Mouse (Mus musculus) spleen, postnatal 10 days (tissue): Measurements from ENCODE around the gene Grin2b.

ENCODE experiments used
- DNase-seq, 2 experiments: peaks; one replicate each; pipeline ENCODE4 v3.0.0; 2021 to 2022; ENCODE audit warnings: low spot score in 2 of 2

The Grin2b gene

GRCm38 (mm10) chr6:136173191-136173896, at the start of gene Grin2b:
Gene Grin2b (minus strand): TSS chr6:136173511.
- no peak for DNase-seq

GRCm38 (mm10) chr6:136221894-136222293, 48.6 kb upstream of the Grin2b start:
- no peak for DNase-seq

DNA sequence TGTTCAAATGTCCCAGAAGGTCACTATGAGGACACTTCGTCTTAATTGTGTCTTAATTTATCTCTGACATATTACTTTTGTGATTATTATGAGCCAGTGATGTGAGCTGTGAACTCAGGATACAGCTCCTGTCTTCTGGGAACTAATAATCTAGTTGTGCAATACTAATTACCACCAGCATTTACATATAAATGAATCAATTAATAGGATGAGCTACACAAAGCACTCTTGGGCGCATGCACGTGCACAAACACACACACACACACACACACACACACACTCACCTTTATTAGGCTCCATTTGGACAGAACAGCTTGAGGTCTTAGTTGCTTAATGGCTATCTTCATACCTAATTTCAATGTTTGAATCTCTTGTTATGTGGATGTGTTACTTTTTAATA, 37.1 kb upstream of the Grin2b start:
- no peak for DNase-seq

GRCm38 (mm10) chr6:136199814-136200213, 26.5 kb upstream of the Grin2b start:
- no peak for DNase-seq

GRCm38 (mm10) chr6:136194616-136195015, 21.3 kb upstream of the Grin2b start:
- DNase-seq = no peak

DNA sequence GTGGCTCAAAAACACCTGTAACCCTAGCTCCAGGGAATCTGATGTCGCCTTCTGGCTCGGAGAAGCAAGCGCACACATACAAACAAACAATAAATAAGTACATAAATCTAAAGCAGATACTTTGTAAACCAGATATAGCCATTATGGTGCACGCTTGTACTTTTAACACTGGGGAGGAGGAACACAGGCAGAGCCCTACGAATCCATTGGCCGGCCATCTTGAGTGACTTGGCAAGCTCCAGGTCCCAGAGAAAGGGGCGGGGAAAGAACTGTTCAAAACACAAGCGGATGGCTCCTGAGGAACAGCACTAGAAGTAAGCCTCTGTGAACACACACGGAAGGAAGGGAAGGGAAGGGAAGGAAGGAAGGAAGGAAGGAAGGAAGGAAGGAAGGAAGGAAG, 4.8 kb upstream of the Grin2b start:
- DNase-seq = no peak

DNA sequence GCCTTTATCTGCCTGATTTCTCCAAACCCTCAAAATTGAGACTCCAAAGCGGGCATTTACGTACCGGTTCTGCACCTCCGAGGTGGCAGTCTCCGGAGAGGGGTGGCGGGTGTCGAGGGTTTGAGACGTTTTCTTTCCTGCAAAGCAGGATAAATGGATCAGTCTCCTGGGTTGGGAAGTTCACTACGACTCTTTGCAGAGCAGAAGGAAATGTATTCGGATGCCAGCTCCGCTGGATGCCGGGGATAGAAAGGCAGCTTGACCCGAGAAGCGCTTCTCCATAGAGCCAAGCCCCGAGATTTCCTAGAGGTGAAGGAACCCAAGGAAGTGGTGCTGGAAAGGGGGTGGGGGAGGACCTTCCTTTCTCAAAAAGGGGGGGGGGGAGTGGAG, 515 bp downstream of the Grin2b start:
- DNase-seq = no peak

DNA sequence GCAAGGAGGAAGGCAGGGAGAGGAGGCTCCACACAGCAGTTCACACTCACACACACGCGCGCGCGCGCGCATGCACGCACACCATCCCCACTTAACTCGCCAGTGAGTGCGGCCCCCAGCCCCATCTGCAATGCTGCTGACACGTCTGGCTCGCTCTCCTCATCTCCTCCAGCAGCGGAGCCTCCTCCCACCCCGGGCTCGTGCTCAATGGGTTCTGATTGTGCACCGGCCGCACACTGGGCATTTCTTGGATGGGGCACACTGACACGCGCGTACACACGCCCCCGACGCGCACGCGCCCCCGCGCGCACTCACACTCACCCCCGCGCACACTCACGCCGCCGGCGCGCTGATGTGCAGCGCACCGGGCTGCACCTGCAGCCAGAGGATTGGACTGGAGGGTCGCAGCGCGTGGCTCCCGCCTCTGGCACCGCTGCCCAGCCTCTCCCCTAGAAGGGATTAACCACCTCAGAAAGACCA, 1.1 kb downstream of the Grin2b start:
- no peak for DNase-seq

DNA sequence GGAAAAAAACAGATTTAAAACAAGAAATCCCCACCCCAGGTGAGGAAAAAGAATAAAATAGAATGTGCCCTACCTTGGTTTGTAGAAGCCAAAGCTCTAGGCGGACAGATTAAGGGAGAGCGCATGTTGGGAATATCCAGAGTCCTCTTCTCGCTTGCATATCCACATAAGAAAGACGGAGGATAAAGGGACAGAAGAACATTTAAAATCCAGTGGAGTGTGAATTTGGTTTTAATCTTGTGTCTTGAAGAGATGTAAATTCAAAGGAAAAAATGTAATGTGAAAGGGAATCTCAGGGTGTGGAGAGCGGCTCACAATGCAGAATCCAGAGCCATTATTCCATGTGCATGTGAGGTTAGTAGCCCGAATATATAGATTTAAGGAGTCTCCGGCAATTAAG, 2.0 kb downstream of the Grin2b start:
- no peak for DNase-seq

DNA sequence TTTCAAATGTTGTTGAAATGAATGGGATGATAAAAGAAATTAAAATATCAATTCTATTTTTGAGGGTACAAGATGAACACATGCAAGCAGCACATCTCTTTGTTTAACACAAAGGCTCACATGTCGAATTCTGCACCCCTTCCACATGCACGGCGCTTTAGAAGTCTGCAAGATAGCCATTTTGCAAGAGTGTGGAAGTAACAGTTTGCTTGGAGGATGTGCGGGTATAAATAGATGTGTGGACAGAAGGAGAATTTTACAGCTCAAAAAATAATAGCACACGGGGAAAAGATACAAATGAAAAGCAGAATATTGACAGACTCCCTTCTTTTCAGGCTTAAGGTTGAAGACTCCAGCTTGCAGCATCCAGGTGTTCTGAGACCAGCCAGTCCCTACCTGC, 2.9 kb downstream of the Grin2b start:
- DNase-seq = no peak

GRCm38 (mm10) chr6:136167361-136167760, 6.0 kb downstream of the Grin2b start:
- no peak for DNase-seq

DNA sequence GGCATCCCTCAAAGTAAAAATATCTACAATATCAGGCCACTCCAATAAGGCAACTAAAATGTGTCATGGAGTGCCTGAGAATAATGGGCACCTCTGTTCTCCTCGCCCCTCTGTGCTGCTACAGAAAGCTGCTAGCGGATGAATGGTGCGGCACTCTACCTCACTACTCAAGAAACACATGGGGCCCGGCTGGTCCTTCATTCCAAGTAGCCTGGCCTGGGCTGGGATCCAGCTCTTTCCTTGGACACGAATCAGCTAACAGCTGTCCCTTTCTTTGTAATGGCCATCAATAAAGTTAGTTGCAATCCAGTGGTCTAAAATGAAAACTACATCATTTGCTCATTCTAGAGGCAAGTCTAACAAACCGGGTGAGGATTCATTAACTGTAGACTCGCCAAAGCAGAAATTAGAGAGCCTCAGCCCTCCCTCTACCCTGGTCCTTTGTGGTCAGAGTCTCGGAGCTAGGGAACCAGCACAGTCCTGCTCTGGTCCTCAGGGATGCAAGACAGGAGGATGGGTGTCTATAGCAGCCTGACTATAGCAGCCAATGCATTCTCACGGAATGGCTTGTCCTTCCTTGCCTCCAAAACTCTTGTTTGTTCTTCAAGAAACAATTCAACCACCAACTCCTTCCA, 7.8 kb downstream of the Grin2b start:
- DNase-seq = no peak

DNA sequence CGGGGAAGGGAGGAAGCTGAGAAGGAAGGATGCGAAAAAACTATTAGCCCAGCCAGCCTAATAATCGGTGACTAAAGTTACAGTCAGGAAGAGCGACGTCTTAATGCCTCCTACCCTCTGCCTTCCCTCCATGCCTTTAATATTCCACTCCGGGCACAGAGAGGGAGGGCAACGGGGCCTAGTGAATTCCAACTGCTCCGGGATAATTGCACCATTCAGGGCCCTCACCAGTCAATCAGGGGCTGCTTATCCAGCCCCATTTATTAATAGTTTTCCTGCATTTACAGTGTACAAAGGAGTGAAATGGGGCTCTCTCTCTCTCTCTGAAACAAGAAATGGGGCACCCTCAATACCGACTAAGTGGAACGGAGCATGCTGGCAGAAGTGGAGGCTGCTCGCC, 11.2 kb downstream of the Grin2b start:
- DNase-seq = no peak

- DNase-seq = no peak
Measured at GRCm38 (mm10) chr6:136153444-136153843, 19.9 kb downstream of the Grin2b start.

DNA sequence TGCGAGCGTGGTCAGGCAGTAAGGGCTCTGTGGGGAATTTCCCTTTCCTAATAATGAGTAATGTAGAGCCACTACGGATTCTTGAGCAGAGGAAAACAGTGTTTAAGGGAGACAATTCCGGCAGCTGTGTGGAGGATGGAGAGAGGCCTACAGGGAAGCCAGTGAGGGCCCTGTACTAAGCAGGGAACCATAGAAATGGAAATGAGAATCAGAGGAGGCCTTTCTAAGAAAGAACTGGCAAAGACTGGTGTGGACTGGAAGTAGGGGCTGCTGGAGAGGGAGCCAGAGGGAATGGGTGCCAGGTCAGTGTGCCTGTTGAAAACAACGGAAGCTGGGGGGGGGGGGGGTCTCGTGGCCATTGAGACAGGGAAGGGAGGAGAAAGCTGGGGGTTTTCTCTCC, 23.2 kb downstream of the Grin2b start:
- no peak for DNase-seq

- no peak for DNase-seq
Measured at GRCm38 (mm10) chr6:136139967-136140366, 33.3 kb downstream of the Grin2b start.

DNA sequence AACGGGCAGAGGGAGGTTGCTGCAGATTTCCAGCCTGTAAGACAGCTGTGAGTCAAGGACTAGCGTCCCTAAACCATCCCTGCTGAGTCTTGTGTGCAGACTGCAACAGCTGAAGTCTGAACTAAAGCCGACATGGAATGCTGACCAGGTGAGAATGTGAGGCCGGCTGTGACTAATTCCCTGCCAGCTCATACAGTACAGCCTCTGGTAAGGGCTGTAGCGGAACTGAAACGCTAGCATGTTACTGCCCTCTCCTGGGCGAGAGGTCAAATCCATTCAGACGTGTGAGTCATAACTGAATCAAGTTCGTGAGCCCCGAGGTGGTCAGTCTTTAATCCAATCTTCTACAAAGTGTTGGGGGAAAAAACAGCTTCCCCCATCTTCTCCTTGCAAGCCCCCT, 42.9 kb downstream of the Grin2b start:
- no peak for DNase-seq

DNA sequence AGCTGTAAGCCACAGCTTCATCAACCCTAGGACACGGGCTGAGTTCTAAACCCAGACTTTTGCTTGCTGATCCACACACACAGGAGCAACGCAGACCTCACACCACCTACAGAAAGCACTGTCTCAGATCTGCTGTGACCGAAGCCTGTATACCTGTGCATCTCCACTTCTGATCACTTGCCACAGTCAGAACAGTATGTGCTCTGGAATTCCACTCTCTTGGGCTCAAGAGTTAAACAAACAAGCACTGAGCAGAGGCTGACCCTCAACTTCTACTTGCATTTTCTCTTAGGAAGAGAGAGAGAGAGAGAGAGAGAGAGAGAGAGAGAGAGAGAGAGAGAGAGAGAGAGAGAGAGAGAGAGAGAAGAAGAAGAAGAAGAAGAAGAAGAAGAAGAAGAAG, 50.7 kb downstream of the Grin2b start:
- DNase-seq = no peak

- no peak for DNase-seq
Measured at GRCm38 (mm10) chr6:136117390-136117789, 55.9 kb downstream of the Grin2b start.

DNA sequence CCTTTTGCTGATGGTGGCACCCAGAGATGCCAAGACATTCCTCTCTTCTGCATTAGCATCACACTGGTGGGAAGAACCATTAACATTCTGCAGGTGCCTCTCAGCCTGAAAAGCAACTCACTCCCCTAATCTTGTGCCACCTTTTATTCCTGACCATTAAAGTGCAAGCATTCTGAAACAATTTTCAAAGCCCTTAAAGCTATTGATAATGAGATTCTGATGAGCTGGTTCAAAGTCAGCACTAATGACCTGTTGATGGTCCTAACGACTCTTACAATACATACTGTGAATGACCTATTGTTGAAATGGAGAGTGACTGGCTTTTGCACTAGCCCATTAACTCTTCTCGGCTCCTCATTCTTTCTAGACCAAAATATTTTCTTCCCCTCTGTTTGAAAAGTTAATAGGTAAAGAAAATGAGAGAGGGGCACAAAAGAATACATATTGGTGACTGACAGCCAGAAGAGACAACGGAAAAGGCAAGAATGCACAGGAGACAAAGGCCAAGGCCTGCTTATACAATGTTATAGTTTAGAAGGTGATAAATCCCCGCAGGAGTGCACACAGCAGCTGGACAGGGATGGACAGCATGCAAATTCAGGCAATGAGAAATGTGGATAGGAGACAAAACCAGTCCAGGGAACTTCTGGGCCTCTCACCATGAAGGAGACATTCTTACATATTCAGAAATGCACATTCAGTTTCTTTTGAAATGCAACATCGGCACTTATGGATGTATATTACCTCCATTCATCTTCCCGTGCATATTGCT, 59.5 kb downstream of the Grin2b start:
- DNase-seq = no peak

- DNase-seq = no peak
Measured at GRCm38 (mm10) chr6:136109172-136109571, 64.1 kb downstream of the Grin2b start.

GRCm38 (mm10) chr6:136108466-136108865, 64.8 kb downstream of the Grin2b start:
- DNase-seq = no peak

- no peak for DNase-seq
Measured at GRCm38 (mm10) chr6:136105221-136105620, 68.1 kb downstream of the Grin2b start.
